In genomic region chr19:9023021-9023778, GRCm38 (mm10) we compare ENCODE assay signal across 8 mouse cellular contexts. TPM values are rescaled to one million over a fixed set of nuclear protein-coding genes. Genes with fewer than 3 reads are reported as not detected.
DNase-seq lines count a peak whose midpoint lies in the region; ATAC-seq and TF ChIP-seq lines count a peak whose summit lies in the region.

No protein-coding gene starts in this region.

- ATAC-seq in intestine, embryonic 14.5 days (replicated peaks; ENCODE audit: low FRiP score, low TSS enrichment, low read depth), result no peak
- ATAC-seq in intestine, postnatal 0 days, result no peak
- ATAC-seq in Patski, result peak; percentile 94
- no peak for ATAC-seq in intestine, embryonic 16.5 days
- no peak for ATAC-seq in stomach, embryonic 16.5 days (ENCODE audit: insufficient read depth, low FRiP score)

- POLR2A ChIA-PET in Patski (lab: Charles Lee), result interaction anchor here (0.8 to 1.0 kb wide), 2 partner anchors 31 to 62 kb away, joined by 3 read pairs; no protein-coding TSS in a partner anchor

- in situ Hi-C loops in Patski (cut with MboI; ENCODE audit: low pct_unique_long_range_greater_than_20kb), result no loop called here

- no peak overlapping the region for H3K4me2 ChIP-seq in intestine, embryonic 14.5 days (ENCODE audit: low read length)
- H3K4me2 ChIP-seq in intestine, postnatal 0 days (replicated peaks; ENCODE audit: low read depth), result no peak overlapping the region
- no peak overlapping the region for H3K4me2 ChIP-seq in intestine, embryonic 16.5 days (ENCODE audit: low read depth, low read length)
- no peak overlapping the region for H3K4me2 ChIP-seq in stomach, embryonic 16.5 days (ENCODE audit: low read depth, low read length)

- no peaks in the 10 kb centered on the region for H3K9me3 ChIP-seq in intestine, embryonic 14.5 days (ENCODE audit: control insufficient read depth, low read length)
- no peaks in the 10 kb centered on the region for H3K9me3 ChIP-seq in intestine, postnatal 0 days (ENCODE audit: control insufficient read depth)
- H3K9me3 ChIP-seq in intestine, embryonic 16.5 days (ENCODE audit: control insufficient read depth, low read length), result no peaks in the 10 kb centered on the region
- no peaks in the 10 kb centered on the region for H3K9me3 ChIP-seq in stomach, embryonic 16.5 days (replicated peaks; ENCODE audit: control insufficient read depth, low read length)

- WGBS in intestine, embryonic 14.5 days, result 54% methylated on average over 11 of the region's 11 CpGs
- 68% methylated on average over 11 of the region's 11 CpGs for WGBS in intestine, postnatal 0 days
- 56% methylated on average over 11 of the region's 11 CpGs for WGBS in intestine, embryonic 16.5 days
- 36% methylated on average over 11 of the region's 11 CpGs for WGBS in lung, adult 2 months
- WGBS in stomach, embryonic 16.5 days, result 49% methylated on average over 11 of the region's 11 CpGs

- peaks cover 6% of the 10 kb centered on the region; the same call in 1 of the 2 replicates for H3K4me1 ChIP-seq in intestine, embryonic 14.5 days (replicated peaks; ENCODE audit: control insufficient read depth, insufficient read depth, low read length)
- H3K4me1 ChIP-seq in intestine, postnatal 0 days (replicated peaks; ENCODE audit: control insufficient read depth, insufficient read depth, low read length), result no peaks in the 10 kb centered on the region
- peaks cover 10% of the 10 kb centered on the region for H3K4me1 ChIP-seq in intestine, embryonic 16.5 days (ENCODE audit: control insufficient read depth, insufficient read depth, low read length)
- H3K4me1 ChIP-seq in lung, adult 2 months (ENCODE audit: control insufficient read depth, insufficient read depth, low read length), result peaks cover 5% of the 10 kb centered on the region
- peaks cover 17% of the 10 kb centered on the region for H3K4me1 ChIP-seq in stomach, embryonic 16.5 days (ENCODE audit: control insufficient read depth, insufficient read depth, low read length)

- peak overlapping the region; percentile 59; the same call in 1 of the 2 replicates for H3K27ac ChIP-seq in intestine, embryonic 14.5 days (ENCODE audit: low read depth)
- H3K27ac ChIP-seq in intestine, postnatal 0 days (ENCODE audit: low read depth, low read length), result no peak overlapping the region
- peak overlapping the region; percentile 42; the same call in 1 of the 2 replicates for H3K27ac ChIP-seq in intestine, embryonic 16.5 days (ENCODE audit: low read length)
- peak overlapping the region; percentile 75 for H3K27ac ChIP-seq in stomach, embryonic 16.5 days (ENCODE audit: low read length)

- peaks cover 9% of the 10 kb centered on the region; the same call in 1 of the 2 replicates for H3K36me3 ChIP-seq in intestine, embryonic 14.5 days (ENCODE audit: control insufficient read depth, insufficient read depth, low read length)
- 0 out of 2 replicates have a peak, but pooled peaks cover 11% of the 10 kb centered on the region for H3K36me3 ChIP-seq in intestine, postnatal 0 days (ENCODE audit: control insufficient read depth, insufficient read depth)
- no peaks in the 10 kb centered on the region for H3K36me3 ChIP-seq in intestine, embryonic 16.5 days (ENCODE audit: control insufficient read depth, insufficient read depth, low read length)
- peaks cover 2% of the 10 kb centered on the region; the same call in 1 of the 2 replicates for H3K36me3 ChIP-seq in stomach, embryonic 16.5 days (ENCODE audit: control insufficient read depth, insufficient read depth, low read length)

- no peak for DNase-seq in intestine, embryonic 14.5 days (ENCODE audit: low spot score)
- DNase-seq in Patski (ENCODE audit: low read depth, low spot score), result peak; percentile 95
- DNase-seq in frontal cortex, postnatal 36 days (ENCODE audit: low spot score in 2 of 2), result peak; percentile 11 to 15
- DNase-seq in lung, adult 2 months, result peak; percentile 56
- no peak for DNase-seq in cerebellum, postnatal 25 days

- 0 out of 2 replicates have a peak, but pooled peaks have one; percentile 6 for TF ChIP-seq POLR2A in lung, adult 2 months (IDR thresholded peaks at IDR 0.05; ENCODE audit: borderline replicate concordance, extremely low read depth, low read depth, low read length)

- TF ChIP-seq CTCF in intestine, postnatal 0 days (IDR thresholded peaks at IDR 0.05; ENCODE audit: low read depth), result no peak
- TF ChIP-seq CTCF in Patski (IDR thresholded peaks at IDR 0.05), result no peak
- no peak for TF ChIP-seq CTCF in lung, adult 2 months (IDR thresholded peaks at IDR 0.05; ENCODE audit: insufficient read depth, low read length)

- CTCF ChIA-PET in Patski (lab: Charles Lee), result interaction anchor here (1.0 to 2.5 kb wide), 12 partner anchors 19 to 60 kb away, joined by 3 to 9 read pairs (median 4); no protein-coding TSS in a partner anchor

- no peak overlapping the region for H3K9ac ChIP-seq in intestine, embryonic 14.5 days (ENCODE audit: low read length)
- no peak overlapping the region for H3K9ac ChIP-seq in intestine, postnatal 0 days (ENCODE audit: low read depth, low read length)
- no peak overlapping the region for H3K9ac ChIP-seq in intestine, embryonic 16.5 days (ENCODE audit: low read depth, low read length)
- H3K9ac ChIP-seq in stomach, embryonic 16.5 days (ENCODE audit: low read length), result 0 out of 2 replicates have a peak overlapping the region, but pooled peaks have one; percentile 14

- no peak overlapping the region for H3K4me3 ChIP-seq in intestine, embryonic 14.5 days (ENCODE audit: low read depth, low read length)
- H3K4me3 ChIP-seq in intestine, postnatal 0 days (ENCODE audit: low read depth, low read length), result no peak overlapping the region
- H3K4me3 ChIP-seq in intestine, embryonic 16.5 days (ENCODE audit: low read length), result no peak overlapping the region
- no peak overlapping the region for H3K4me3 ChIP-seq in lung, adult 2 months (replicated peaks; ENCODE audit: extremely low read depth, low read depth, low read length)
- H3K4me3 ChIP-seq in stomach, embryonic 16.5 days (replicated peaks; ENCODE audit: low read length), result no peak overlapping the region

- no peaks in the 10 kb centered on the region for H3K27me3 ChIP-seq in intestine, embryonic 14.5 days (replicated peaks; ENCODE audit: control insufficient read depth, insufficient read depth, low read length)
- no peaks in the 10 kb centered on the region for H3K27me3 ChIP-seq in intestine, postnatal 0 days (replicated peaks; ENCODE audit: control insufficient read depth, insufficient read depth, low read length)
- H3K27me3 ChIP-seq in Patski, result no peaks in the 10 kb centered on the region
- no peaks in the 10 kb centered on the region for H3K27me3 ChIP-seq in intestine, embryonic 16.5 days (replicated peaks; ENCODE audit: control insufficient read depth, insufficient read depth, low read length)
- H3K27me3 ChIP-seq in stomach, embryonic 16.5 days (ENCODE audit: control insufficient read depth, insufficient read depth, low read length), result no peaks in the 10 kb centered on the region

RNA-seq across cellular contexts. Expression of gene Ahnak, which starts 34.1 kb away (rescaled TPM):
- polyA plus RNA-seq in intestine, embryonic 14.5 days (2014; fragmentation: Nextera tagmentation; extraction: Ambion mirVana), result 21.6 and 22.2 TPM in 2 replicates
- polyA plus RNA-seq in intestine, postnatal 0 days (2015; fragmentation: Nextera tagmentation; extraction: Ambion mirVana), result 26.2 and 30.1 TPM in 2 replicates
- 57.7 TPM for polyA plus RNA-seq in Patski (2021)
- 16.5 and 20.8 TPM in 2 replicates for polyA plus RNA-seq in intestine, embryonic 16.5 days (2015; fragmentation: Nextera tagmentation; extraction: Ambion mirVana)
- polyA plus RNA-seq in lung, adult 2 months (2012; rRNA removed), result 56.3 and 84.7 TPM in 2 replicates
- polyA plus RNA-seq in stomach, embryonic 16.5 days (2015; fragmentation: Nextera tagmentation; extraction: Ambion mirVana), result 46.4 and 48.3 TPM in 2 replicates

RNA-seq across cellular contexts. Expression of gene Eef1g, which starts 56.4 kb away (rescaled TPM):
- polyA plus RNA-seq in intestine, embryonic 14.5 days (2014; fragmentation: Nextera tagmentation; extraction: Ambion mirVana), result 501 and 531 TPM in 2 replicates
- 164 and 168 TPM in 2 replicates for polyA plus RNA-seq in intestine, postnatal 0 days (2015; fragmentation: Nextera tagmentation; extraction: Ambion mirVana)
- polyA plus RNA-seq in Patski (2021), result 419 TPM
- polyA plus RNA-seq in intestine, embryonic 16.5 days (2015; fragmentation: Nextera tagmentation; extraction: Ambion mirVana), result 392 and 445 TPM in 2 replicates
- polyA plus RNA-seq in lung, adult 2 months (2012; rRNA removed), result 121 and 206 TPM in 2 replicates
- polyA plus RNA-seq in stomach, embryonic 16.5 days (2015; fragmentation: Nextera tagmentation; extraction: Ambion mirVana), result 401 and 441 TPM in 2 replicates

Comparison
In these comparisons a context has a peak if more than half of its experiments do, and no peak if none do; other contexts are left out.
1. DNase-seq: peak in Patski (single experiment), frontal cortex, postnatal 36 days (2 of 2) and lung, adult 2 months (single experiment); none in intestine, embryonic 14.5 days (single experiment) and cerebellum, postnatal 25 days (0 of 2).